Mouse (Mus musculus) thymus, adult 2 months (tissue): ENCODE data around the gene Prdx4. TPM values are rescaled to one million over a fixed set of nuclear protein-coding genes. Genes with fewer than 3 reads are reported as not detected.
A peak's percentile ranks its signal among the peaks of the same experiment; 100 is the strongest.
"Not testable (repeated sequence)": the region's sequence is repeated elsewhere in the genome, so short reads cannot be mapped to it uniquely, and the experiment has no call there.

Source experiments
- DNase-seq: peaks from one replicate; pipeline ENCODE4 v3.0.0; 2021
- H3K27ac ChIP-seq: fragments of 200-500 bp; 2 replicates; pipeline ENCODE4 v1.5.1; 2012; ENCODE audit warnings: low read length, control low read depth; ENCODE audit not compliant: control insufficient read depth, insufficient read depth
- H3K27me3 ChIP-seq: fragments of 200-500 bp; 2 replicates; pipeline ENCODE4 v1.6.1; 2012; ENCODE audit warnings: mild to moderate bottlenecking, low read length, moderate library complexity, mixed read lengths; ENCODE audit not compliant: control insufficient read depth, insufficient read depth
- H3K36me3 ChIP-seq: fragments of 200-500 bp; 2 replicates; pipeline ENCODE4 v1.6.1; 2012; ENCODE audit warnings: mild to moderate bottlenecking, low read length, moderate library complexity; ENCODE audit not compliant: control insufficient read depth, insufficient read depth
- H3K4me1 ChIP-seq: fragments of 200-500 bp; replicated peaks from 2 replicates; pipeline ENCODE4 v1.6.1; 2012; ENCODE audit warnings: low read length; ENCODE audit not compliant: control insufficient read depth, insufficient read depth
- H3K4me3 ChIP-seq: fragments of 200-500 bp; 2 replicates; pipeline ENCODE4 v1.5.1; 2012; ENCODE audit warnings: mild to moderate bottlenecking, low read length, control low read depth, moderate library complexity; ENCODE audit not compliant: control insufficient read depth, insufficient read depth
- CTCF ChIP-seq: fragments of 200-500 bp; IDR thresholded peaks from 2 replicates; pipeline ENCODE4 v1.5.1; 2012; ENCODE audit warnings: mild to moderate bottlenecking, control low read depth, low read length, moderate library complexity, borderline replicate concordance; ENCODE audit not compliant: control insufficient read depth, poor library complexity, insufficient read depth; ENCODE audit errors: extremely low read depth
- POLR2A ChIP-seq: fragments of 200-500 bp; IDR thresholded peaks from 2 replicates; pipeline ENCODE4 v1.6.1; 2012; ENCODE audit warnings: mild to moderate bottlenecking, low read length, control low read depth, moderate library complexity; ENCODE audit not compliant: control insufficient read depth, poor library complexity, insufficient read depth; ENCODE audit errors: extremely low read depth
- WGBS: fragments of 180-500 bp; shearing (Covaris S2); methylation state at CpG from one replicate; pipeline ENCODE4 v1.1.7; 2018; 5-methylcytosine and 5-hydroxymethylcytosine counted together
- polyA plus RNA-seq: library from polyadenylated mRNA; depleted of rRNA; stranded (reverse); fragments of >200 nt; gene quantifications from 2 replicates; pipeline ENCODE4 v1.2.3, GENCODE M21; 2012; rRNA removed

Gene Prdx4
- 33.9 and 35.1 TPM in 2 replicates for polyA plus RNA-seq

- TF ChIP-seq POLR2A, result no peak
- no peak for TF ChIP-seq CTCF
- Histone ChIP-seq H3K27me3 (no peaks in the 10 kb centered on the region; the same call in 1 of the 2 replicates), H3K36me3 (no peaks in the 10 kb centered on the region), H3K27ac (no peak within 1 kb of the TSS), H3K4me3 (no peak within 1 kb of the TSS), H3K4me1 (no peaks in the 10 kb centered on the region; the same call in 1 of the 2 replicates)
- DNase-seq, result no peak
Observed at GRCm38 (mm10) chrX:155340654-155341053, at the start of gene Prdx4. Gene Prdx4 (minus strand): TSS chrX:155340754.

- Histone ChIP-seq H3K4me1 (no peaks in the 10 kb centered on the region), H3K4me3 (no peak overlapping the region), H3K36me3 (no peaks in the 10 kb centered on the region), H3K27me3 (no peaks in the 10 kb centered on the region), H3K27ac (no peak overlapping the region)
- TF ChIP-seq CTCF (no peak), POLR2A (no peak)
- 21% methylated on average over 2 of the region's 2 CpGs for WGBS
- peak; percentile 40 for DNase-seq
Observed at GRCm38 (mm10) chrX:155376538-155376937, 36.0 kb upstream of the Prdx4 start.

GRCm38 (mm10) chrX:155375458-155375857 lies 34.9 kb upstream of the Prdx4 start:
- Histone ChIP-seq H3K36me3 (no peaks in the 10 kb centered on the region), H3K4me3 (no peak overlapping the region), H3K27me3 (no peaks in the 10 kb centered on the region), H3K27ac (no peak overlapping the region), H3K4me1 (no peaks in the 10 kb centered on the region)
- DNase-seq, result no peak
- WGBS, result 4% methylated on average over 1 of the region's 1 CpGs
- TF ChIP-seq POLR2A (no peak), CTCF (no peak)

GRCm38 (mm10) chrX:155370110-155370509 lies 29.6 kb upstream of the Prdx4 start:
- H3K4me1 ChIP-seq, H3K4me3 ChIP-seq: not testable (repeated sequence)

GRCm38 (mm10) chrX:155365095-155365494 lies 24.5 kb upstream of the Prdx4 start:
- no peaks in the 10 kb centered on the region for H3K27me3 ChIP-seq
- DNase-seq, result no peak
- no peaks in the 10 kb centered on the region for H3K4me1 ChIP-seq
- H3K4me3 ChIP-seq, result no peak overlapping the region
- H3K36me3 ChIP-seq, result no peaks in the 10 kb centered on the region
- WGBS, result 71% methylated on average over 2 of the region's 2 CpGs
- no peak for TF ChIP-seq POLR2A
- no peak for TF ChIP-seq CTCF
- H3K27ac ChIP-seq, result no peak overlapping the region

More at GRCm38 (mm10) chrX:155370110-155370509, 29.6 kb upstream of the Prdx4 start:
- H3K27ac ChIP-seq, DNase-seq, H3K27me3 ChIP-seq, H3K36me3 ChIP-seq: not testable (repeated sequence)
- 75% methylated on average over 3 of the region's 3 CpGs for WGBS

GRCm38 (mm10) chrX:155346249-155346648 lies 5.7 kb upstream of the Prdx4 start:
- TF ChIP-seq CTCF (no peak), POLR2A (no peak)
- no peak overlapping the region for H3K4me3 ChIP-seq
- WGBS, result 89% methylated on average over 2 of the region's 2 CpGs
- no peak overlapping the region for H3K27ac ChIP-seq
- DNase-seq, result no peak
- H3K27me3 ChIP-seq, result no peaks in the 10 kb centered on the region
- no peaks in the 10 kb centered on the region for H3K4me1 ChIP-seq
- H3K36me3 ChIP-seq, result no peaks in the 10 kb centered on the region
